Mouse (Mus musculus): ENCODE measurements around the gene Gmpr2. TPM values are rescaled to one million over a fixed set of nuclear protein-coding genes. Genes with fewer than 3 reads are reported as not detected.

Gene Gmpr2
- polyA plus RNA-seq (2015; fragmentation: Nextera tagmentation; extraction: Ambion mirVana), result 57.5 and 60.4 TPM in 2 replicates

GRCm38 (mm10) chr14:55671833-55672740 is at the start of gene Gmpr2, which contains the start of gene Nedd8:
Gene Gmpr2 (plus strand): TSS chr14:55671941.
Gene Nedd8 (minus strand): TSS chr14:55672124.
- Histone ChIP-seq H3K27me3 (no peaks in the 10 kb centered on the region), H3K4me3 (peak within 1 kb of the TSS; percentile 77), H3K27ac (peak within 1 kb of the TSS; percentile 75), H3K4me2 (peak within 1 kb of the TSS; percentile 96), H3K9ac (peak within 1 kb of the TSS; percentile 89), H3K36me3 (ENCODE audit: poor library complexity, severe bottlenecking) (peaks cover 26% of the 10 kb centered on the region), H3K4me1 (peaks cover 22% of the 10 kb centered on the region), H3K9me3 (replicated peaks) (no peaks in the 10 kb centered on the region)
- WGBS, result under 1% methylated on average over 38 of the region's 38 CpGs
- peak; percentile 99 for ATAC-seq

GRCm38 (mm10) chr14:55628077-55628827 is 43.5 kb upstream of the Gmpr2 start:
- WGBS, result 92% methylated on average over 27 of the region's 27 CpGs
- H3K36me3 ChIP-seq (ENCODE audit: poor library complexity, severe bottlenecking), result peaks cover 99% of the 10 kb centered on the region

GRCm38 (mm10) chr14:55629312-55629711 is 42.4 kb upstream of the Gmpr2 start:
- peaks cover 99% of the 10 kb centered on the region for H3K36me3 ChIP-seq (ENCODE audit: poor library complexity, severe bottlenecking)
- no peaks in the 10 kb centered on the region for H3K27me3 ChIP-seq
- no peak for ATAC-seq
- no peak overlapping the region for H3K4me3 ChIP-seq
- no peak overlapping the region for H3K9ac ChIP-seq
- 51% methylated on average over 5 of the region's 5 CpGs for WGBS
- no peak overlapping the region for H3K27ac ChIP-seq
- H3K4me1 ChIP-seq, result no peaks in the 10 kb centered on the region
- no peaks in the 10 kb centered on the region for H3K9me3 ChIP-seq (replicated peaks)
- no peak overlapping the region for H3K4me2 ChIP-seq

More at GRCm38 (mm10) chr14:55628077-55628827, 43.5 kb upstream of the Gmpr2 start:
- H3K9me3 ChIP-seq (replicated peaks), result no peaks in the 10 kb centered on the region
- no peak overlapping the region for H3K4me2 ChIP-seq
- H3K27ac ChIP-seq, result no peak overlapping the region
- H3K4me1 ChIP-seq, result no peaks in the 10 kb centered on the region
- no peaks in the 10 kb centered on the region for H3K27me3 ChIP-seq
- no peak overlapping the region for H3K4me3 ChIP-seq
- ATAC-seq, result no peak
- no peak overlapping the region for H3K9ac ChIP-seq

GRCm38 (mm10) chr14:55634874-55635522 is 36.7 kb upstream of the Gmpr2 start:
- Histone ChIP-seq H3K4me3 (peak overlapping the region; percentile 63), H3K36me3 (ENCODE audit: poor library complexity, severe bottlenecking) (peaks cover 81% of the 10 kb centered on the region)
- WGBS, result 4% methylated on average over 23 of the region's 23 CpGs

GRCm38 (mm10) chr14:55635523-55636007 is 36.2 kb upstream of the Gmpr2 start, which contains the start of gene Ipo4:
Gene Ipo4 (minus strand): TSS chr14:55635957.
- Histone ChIP-seq H3K4me3 (peak within 1 kb of the TSS; percentile 63), H3K27ac (peak within 1 kb of the TSS; percentile 82), H3K9me3 (replicated peaks) (no peaks in the 10 kb centered on the region), H3K4me1 (peaks cover 14% of the 10 kb centered on the region), H3K36me3 (ENCODE audit: poor library complexity, severe bottlenecking) (peaks cover 81% of the 10 kb centered on the region), H3K4me2 (peak within 1 kb of the TSS; percentile 93), H3K9ac (peak within 1 kb of the TSS; percentile 83), H3K27me3 (no peaks in the 10 kb centered on the region)
- ATAC-seq, result peak; percentile 94
- 2% methylated on average over 33 of the region's 33 CpGs for WGBS

More at GRCm38 (mm10) chr14:55634874-55635522, 36.7 kb upstream of the Gmpr2 start:
- ATAC-seq, result no peak; the same call in none of the 2 replicates
- H3K27ac ChIP-seq, result peak overlapping the region; percentile 82
- peak overlapping the region; percentile 93 for H3K4me2 ChIP-seq
- H3K4me1 ChIP-seq, result peaks cover 14% of the 10 kb centered on the region
- peak overlapping the region; percentile 83 for H3K9ac ChIP-seq
- no peaks in the 10 kb centered on the region for H3K27me3 ChIP-seq
- no peaks in the 10 kb centered on the region for H3K9me3 ChIP-seq (replicated peaks)

GRCm38 (mm10) chr14:55637795-55638194 is 33.9 kb upstream of the Gmpr2 start, which contains the start of gene Gm49378:
Gene Gm49378 (minus strand): TSS chr14:55637895.
- Histone ChIP-seq H3K27ac (no peak within 1 kb of the TSS), H3K36me3 (ENCODE audit: poor library complexity, severe bottlenecking) (peaks cover 69% of the 10 kb centered on the region), H3K4me1 (peaks cover 25% of the 10 kb centered on the region), H3K9ac (0 out of 2 replicates have a peak within 1 kb of the TSS, but pooled peaks have one; percentile 0), H3K9me3 (replicated peaks) (no peaks in the 10 kb centered on the region), H3K4me2 (no peak within 1 kb of the TSS), H3K4me3 (no peak within 1 kb of the TSS), H3K27me3 (no peaks in the 10 kb centered on the region)
- 96% methylated on average over 9 of the region's 9 CpGs for whole genome bisulfite sequencing
- ATAC-seq, result no peak

GRCm38 (mm10) chr14:55640816-55641215 is 30.9 kb upstream of the Gmpr2 start:
- H3K4me1 ChIP-seq, result peaks cover 35% of the 10 kb centered on the region
- H3K27ac ChIP-seq, result no peak overlapping the region
- no peak overlapping the region for H3K4me2 ChIP-seq
- no peaks in the 10 kb centered on the region for H3K9me3 ChIP-seq (replicated peaks)
- H3K4me3 ChIP-seq, result no peak overlapping the region
- H3K27me3 ChIP-seq, result no peaks in the 10 kb centered on the region
- ATAC-seq, result no peak
- WGBS, result 96% methylated on average over 14 of the region's 14 CpGs
- H3K9ac ChIP-seq, result no peak overlapping the region
- H3K36me3 ChIP-seq (ENCODE audit: poor library complexity, severe bottlenecking), result peaks cover 55% of the 10 kb centered on the region

GRCm38 (mm10) chr14:55641291-55641690 is 30.4 kb upstream of the Gmpr2 start:
- H3K4me3 ChIP-seq, result no peak overlapping the region
- ATAC-seq, result no peak
- H3K27ac ChIP-seq, result no peak overlapping the region
- WGBS, result 98% methylated on average over 13 of the region's 13 CpGs
- no peak overlapping the region for H3K4me2 ChIP-seq
- no peak overlapping the region for H3K9ac ChIP-seq
- peaks cover 57% of the 10 kb centered on the region for H3K36me3 ChIP-seq (ENCODE audit: poor library complexity, severe bottlenecking)
- no peaks in the 10 kb centered on the region for H3K27me3 ChIP-seq
- no peaks in the 10 kb centered on the region for H3K9me3 ChIP-seq (replicated peaks)
- peaks cover 31% of the 10 kb centered on the region for H3K4me1 ChIP-seq

GRCm38 (mm10) chr14:55642679-55643059 is 29.1 kb upstream of the Gmpr2 start:
- Histone ChIP-seq H3K4me1 (peaks cover 29% of the 10 kb centered on the region), H3K4me2 (peak overlapping the region; percentile 92), H3K4me3 (peak overlapping the region; percentile 97), H3K9ac (peak overlapping the region; percentile 90), H3K9me3 (replicated peaks) (no peaks in the 10 kb centered on the region), H3K27me3 (no peaks in the 10 kb centered on the region), H3K36me3 (ENCODE audit: poor library complexity, severe bottlenecking) (peaks cover 53% of the 10 kb centered on the region), H3K27ac (peak overlapping the region; percentile 95)
- WGBS, result 26% methylated on average over 8 of the region's 8 CpGs
- ATAC-seq, result peak; percentile 55

GRCm38 (mm10) chr14:55643060-55643907 is 28.5 kb upstream of the Gmpr2 start, which contains the start of gene Tm9sf1:
Gene Tm9sf1 (minus strand): TSS chr14:55643806.
- H3K4me1 ChIP-seq, result peaks cover 29% of the 10 kb centered on the region
- under 1% methylated on average over 86 of the region's 89 CpGs for WGBS
- H3K4me2 ChIP-seq, result peak within 1 kb of the TSS; percentile 92
- H3K27me3 ChIP-seq, result no peaks in the 10 kb centered on the region
- peak within 1 kb of the TSS; percentile 97 for H3K4me3 ChIP-seq
- peaks cover 46% of the 10 kb centered on the region for H3K36me3 ChIP-seq (ENCODE audit: poor library complexity, severe bottlenecking)
- H3K27ac ChIP-seq, result peak within 1 kb of the TSS; percentile 95
- peak; percentile 92 for ATAC-seq
- no peaks in the 10 kb centered on the region for H3K9me3 ChIP-seq (replicated peaks)
- peak within 1 kb of the TSS; percentile 90 for H3K9ac ChIP-seq
